Mouse (Mus musculus): Measurements from ENCODE around the gene Uckl1. TPM values are rescaled to one million over a fixed set of nuclear protein-coding genes. Genes with fewer than 3 reads are reported as not detected.

Uckl1 gene
- polyA plus RNA-seq, 1 experiment from 2014 or later: 62.0 TPM

GRCm38 (mm10) chr2:181578790-181579618, 5.7 kb downstream of the Uckl1 start:
- H3K9ac ChIP-seq: no peak overlapping the region
- no peaks in the 10 kb centered on the region for H3K27me3 ChIP-seq
- H3K36me3 ChIP-seq: peaks cover 6% of the 10 kb centered on the region; the same call in 1 of the 2 replicates
- H3K27ac ChIP-seq (replicated peaks): no peak overlapping the region
- no peak for ATAC-seq (ENCODE audit: low FRiP score, low read depth)
- H3K9me3 ChIP-seq: no peaks in the 10 kb centered on the region
- H3K4me3 ChIP-seq: no peak overlapping the region
- peaks cover 58% of the 10 kb centered on the region for H3K4me1 ChIP-seq (replicated peaks)
- WGBS: 75% methylated on average over 5 of the region's 5 CpGs
- H3K4me2 ChIP-seq: no peak overlapping the region

- H3K9ac ChIP-seq: no peak overlapping the region; the same call in 1 of the 2 replicates
- peaks cover 58% of the 10 kb centered on the region for H3K4me1 ChIP-seq (replicated peaks)
- no peaks in the 10 kb centered on the region for H3K27me3 ChIP-seq
- no peaks in the 10 kb centered on the region for H3K9me3 ChIP-seq
- 81% methylated on average over 7 of the region's 7 CpGs for WGBS
- H3K4me2 ChIP-seq: no peak overlapping the region
- no peak for ATAC-seq (ENCODE audit: low FRiP score, low read depth)
- peaks cover 7% of the 10 kb centered on the region for H3K36me3 ChIP-seq
- H3K27ac ChIP-seq (replicated peaks): no peak overlapping the region
- no peak overlapping the region for H3K4me3 ChIP-seq
These were observed 6.6 kb downstream of the Uckl1 start for GRCm38 (mm10) chr2:181577981-181578581.

- H3K36me3 ChIP-seq: peaks cover 7% of the 10 kb centered on the region
- H3K4me3 ChIP-seq: no peak overlapping the region
- no peak overlapping the region for H3K27ac ChIP-seq (replicated peaks)
- H3K9me3 ChIP-seq: no peaks in the 10 kb centered on the region
- no peak overlapping the region for H3K9ac ChIP-seq
- no peak overlapping the region for H3K4me2 ChIP-seq
- no peak for ATAC-seq (ENCODE audit: low FRiP score, low read depth)
- peaks cover 54% of the 10 kb centered on the region for H3K4me1 ChIP-seq (replicated peaks)
- 48% methylated on average over 2 of the region's 2 CpGs for WGBS
- H3K27me3 ChIP-seq: no peaks in the 10 kb centered on the region
These were observed 7.6 kb downstream of the Uckl1 start for GRCm38 (mm10) chr2:181577126-181577525.

DNA sequence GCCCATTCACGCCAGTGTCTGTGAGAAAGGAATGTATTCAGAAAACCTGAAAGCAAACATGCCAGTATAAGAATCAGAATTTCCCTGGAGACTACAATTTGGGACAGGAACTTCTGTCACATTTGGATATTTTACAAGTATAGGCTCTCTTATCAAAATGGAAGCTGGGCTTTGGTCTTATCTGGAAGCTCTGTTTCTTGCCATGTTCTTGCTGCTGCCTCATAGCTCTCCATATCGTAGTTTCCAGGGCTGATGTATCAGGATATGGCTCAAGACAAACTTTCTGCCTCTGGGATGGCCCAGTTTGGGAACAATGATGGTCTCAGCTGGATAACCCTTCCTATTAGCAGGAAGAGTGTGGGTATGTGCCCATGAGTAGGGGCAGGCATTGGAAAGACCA, 8.1 kb downstream of the Uckl1 start:
- Histone ChIP-seq H3K4me1 (replicated peaks) (peaks cover 49% of the 10 kb centered on the region), H3K36me3 (peaks cover 7% of the 10 kb centered on the region), H3K27me3 (no peaks in the 10 kb centered on the region), H3K4me3 (no peak overlapping the region), H3K9me3 (no peaks in the 10 kb centered on the region), H3K4me2 (no peak overlapping the region), H3K9ac (no peak overlapping the region; the same call in 1 of the 2 replicates), H3K27ac (replicated peaks) (no peak overlapping the region)
- 93% methylated on average over 2 of the region's 2 CpGs for WGBS
- ATAC-seq (ENCODE audit: low FRiP score, low read depth): no peak

DNA sequence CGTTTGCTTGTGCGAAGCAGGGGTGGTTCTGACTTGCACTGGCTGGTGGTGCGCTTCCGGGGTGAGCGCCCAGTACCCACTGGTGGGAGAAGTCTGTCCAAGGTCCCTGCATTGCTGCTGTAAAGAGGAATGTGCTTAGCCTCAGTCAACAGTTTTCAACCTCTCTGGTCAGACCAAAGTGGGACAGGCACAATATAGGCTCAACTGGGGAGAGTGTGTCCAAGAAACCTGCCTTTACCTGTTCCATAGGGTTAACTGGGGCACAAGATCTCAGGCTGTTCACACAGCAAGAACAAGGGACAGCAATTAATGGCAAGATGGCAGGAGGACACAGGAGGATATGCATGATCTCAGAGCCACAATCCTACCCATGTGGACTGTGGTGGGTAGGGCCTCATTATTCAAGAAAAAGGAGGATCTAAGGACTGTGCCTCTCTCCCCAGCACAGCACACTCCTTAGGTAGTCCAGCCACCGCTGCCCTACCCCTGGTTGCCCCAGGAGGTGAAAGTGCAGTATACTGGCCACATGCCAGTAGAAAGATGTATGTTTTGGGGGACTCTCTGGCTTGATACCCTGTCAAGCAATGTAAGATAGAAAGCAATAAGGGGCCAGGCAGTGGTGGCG, 9.7 kb downstream of the Uckl1 start:
- no peak for ATAC-seq (ENCODE audit: low FRiP score, low read depth)
- Histone ChIP-seq H3K36me3 (peaks cover 7% of the 10 kb centered on the region), H3K9me3 (no peaks in the 10 kb centered on the region), H3K4me3 (no peak overlapping the region), H3K27ac (replicated peaks) (no peak overlapping the region), H3K4me2 (no peak overlapping the region), H3K27me3 (no peaks in the 10 kb centered on the region), H3K9ac (no peak overlapping the region), H3K4me1 (replicated peaks) (peaks cover 34% of the 10 kb centered on the region)
- WGBS: 98% methylated on average over 7 of the region's 7 CpGs

- H3K36me3 ChIP-seq: peaks cover 7% of the 10 kb centered on the region
- no peak overlapping the region for H3K4me2 ChIP-seq
- 94% methylated on average over 9 of the region's 9 CpGs for WGBS
- H3K27ac ChIP-seq (replicated peaks): no peak overlapping the region
- no peaks in the 10 kb centered on the region for H3K9me3 ChIP-seq
- no peaks in the 10 kb centered on the region for H3K27me3 ChIP-seq
- no peak for ATAC-seq (ENCODE audit: low FRiP score, low read depth)
- H3K4me1 ChIP-seq (replicated peaks): peaks cover 24% of the 10 kb centered on the region
- no peak overlapping the region for H3K9ac ChIP-seq
- H3K4me3 ChIP-seq: no peak overlapping the region
These were observed 10.7 kb downstream of the Uckl1 start for GRCm38 (mm10) chr2:181573961-181574360.

DNA sequence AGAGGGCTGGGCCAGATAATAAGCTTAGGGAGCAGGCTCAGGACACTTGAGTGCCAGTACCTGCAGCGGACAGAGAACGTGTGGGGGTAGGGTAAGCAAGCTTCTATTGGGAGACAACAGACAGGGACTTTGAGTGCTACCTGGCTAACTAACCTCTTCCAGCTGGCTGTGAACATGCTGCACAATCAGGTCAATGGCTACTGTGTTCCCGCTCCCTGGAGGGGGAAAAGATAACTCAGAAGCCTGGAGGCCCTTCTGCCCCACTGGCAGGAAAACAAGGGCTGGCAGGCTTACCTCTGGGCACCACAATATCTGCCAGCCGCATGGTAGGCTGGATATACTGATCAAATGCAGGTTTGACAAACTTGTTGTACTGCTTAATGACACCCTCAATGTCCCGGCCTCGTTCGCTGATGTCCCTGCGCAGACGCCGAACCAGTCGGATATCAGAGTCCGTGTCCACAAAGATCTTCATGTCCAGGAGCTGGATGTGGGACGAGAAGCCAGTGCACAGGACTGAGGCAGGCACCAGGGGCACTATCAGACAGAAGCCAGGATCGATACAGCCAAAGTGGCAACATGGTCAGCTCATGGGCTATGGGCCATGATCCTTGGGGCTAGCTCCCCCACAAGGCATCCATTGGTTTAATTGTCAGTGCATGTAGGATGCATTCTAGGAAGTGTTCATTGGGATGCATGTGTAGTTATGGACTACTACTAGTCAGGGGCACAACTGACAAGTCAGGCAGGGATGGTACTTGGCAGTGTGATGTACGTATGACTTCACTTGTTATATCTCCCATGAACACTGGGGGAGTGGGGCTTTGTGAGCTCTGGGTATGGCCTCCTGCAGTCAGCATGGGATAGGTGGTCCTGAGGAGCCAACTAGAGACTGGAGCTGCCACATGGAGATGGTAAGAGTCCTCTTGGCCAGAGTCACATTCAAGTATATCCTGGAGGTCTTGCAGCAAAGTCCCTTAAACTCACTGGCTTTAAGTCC, 11.5 kb downstream of the Uckl1 start:
- H3K27ac ChIP-seq (replicated peaks): no peak overlapping the region
- 92% methylated on average over 15 of the region's 15 CpGs for WGBS
- peaks cover 17% of the 10 kb centered on the region for H3K4me1 ChIP-seq (replicated peaks)
- H3K9me3 ChIP-seq: no peaks in the 10 kb centered on the region
- H3K4me2 ChIP-seq: no peak overlapping the region
- H3K9ac ChIP-seq: no peak overlapping the region
- H3K4me3 ChIP-seq: no peak overlapping the region
- no peaks in the 10 kb centered on the region for H3K27me3 ChIP-seq
- no peak for ATAC-seq (ENCODE audit: low FRiP score, low read depth)
- peaks cover 7% of the 10 kb centered on the region for H3K36me3 ChIP-seq

DNA sequence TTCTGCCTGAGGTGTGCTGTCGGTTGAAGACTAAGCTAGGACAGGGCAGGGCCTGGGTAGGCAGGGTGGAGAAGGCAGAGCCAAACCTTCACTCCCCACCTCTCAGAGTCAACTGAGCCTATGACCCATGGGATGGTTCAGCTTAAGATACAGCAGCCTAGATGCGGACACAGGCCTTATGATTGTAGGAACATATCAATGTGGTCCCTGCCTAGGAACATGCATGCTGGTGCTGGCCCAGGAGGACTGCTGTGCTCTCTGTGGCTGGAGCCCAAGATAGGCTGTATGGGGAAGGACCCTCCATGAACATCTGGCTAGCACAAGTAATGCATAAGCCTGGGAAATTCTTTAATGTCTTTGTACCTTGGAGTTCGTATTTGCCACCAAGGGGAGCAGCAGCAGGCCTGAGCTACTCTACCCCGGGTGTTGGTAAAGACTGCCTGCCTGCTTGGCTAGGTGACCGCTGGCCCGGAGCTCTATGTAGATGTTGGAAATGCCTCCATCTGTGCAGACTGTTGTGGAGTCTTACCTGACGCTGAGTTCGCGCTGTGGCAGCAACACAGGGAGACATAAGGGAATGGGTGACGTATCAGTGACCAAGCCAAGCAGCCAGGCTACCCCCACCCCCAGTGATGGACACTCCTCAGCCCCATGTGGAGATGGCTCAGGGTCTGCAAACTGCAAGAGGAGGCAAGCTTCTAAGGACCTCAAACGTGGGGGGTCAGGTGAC, 12.6 kb downstream of the Uckl1 start:
- no peak overlapping the region for H3K4me2 ChIP-seq
- H3K4me1 ChIP-seq (replicated peaks): peaks cover 6% of the 10 kb centered on the region
- peaks cover 7% of the 10 kb centered on the region for H3K36me3 ChIP-seq
- H3K9ac ChIP-seq: no peak overlapping the region
- H3K27me3 ChIP-seq: no peaks in the 10 kb centered on the region
- ATAC-seq (ENCODE audit: low FRiP score, low read depth): no peak
- WGBS: 93% methylated on average over 11 of the region's 11 CpGs
- no peak overlapping the region for H3K4me3 ChIP-seq
- H3K9me3 ChIP-seq: no peaks in the 10 kb centered on the region
- H3K27ac ChIP-seq (replicated peaks): no peak overlapping the region

- H3K4me1 ChIP-seq (replicated peaks): no peaks in the 10 kb centered on the region
- H3K4me2 ChIP-seq: no peak overlapping the region
- H3K9ac ChIP-seq: no peak overlapping the region
- ATAC-seq (ENCODE audit: low FRiP score, low read depth): no peak
- no peak overlapping the region for H3K27ac ChIP-seq (replicated peaks)
- no peaks in the 10 kb centered on the region for H3K9me3 ChIP-seq
- 77% methylated on average over 6 of the region's 6 CpGs for WGBS
- H3K4me3 ChIP-seq: no peak overlapping the region
- H3K27me3 ChIP-seq: no peaks in the 10 kb centered on the region
- peaks cover 7% of the 10 kb centered on the region for H3K36me3 ChIP-seq
These were observed 13.6 kb downstream of the Uckl1 start for GRCm38 (mm10) chr2:181570921-181571595.

GRCm38 (mm10) chr2:181570375-181570774, 14.3 kb downstream of the Uckl1 start:
- Histone ChIP-seq H3K4me2 (no peak overlapping the region), H3K4me3 (no peak overlapping the region), H3K27me3 (no peaks in the 10 kb centered on the region), H3K36me3 (peaks cover 7% of the 10 kb centered on the region), H3K9me3 (no peaks in the 10 kb centered on the region), H3K9ac (no peak overlapping the region), H3K27ac (replicated peaks) (no peak overlapping the region), H3K4me1 (replicated peaks) (no peaks in the 10 kb centered on the region)
- ATAC-seq (ENCODE audit: low FRiP score, low read depth): no peak
- 93% methylated on average over 8 of the region's 8 CpGs for WGBS
